Comparison of ENCODE assay signal across 8 mouse cellular contexts in genomic region chr4:32569995-32570938, GRCm38 (mm10). TPM values are rescaled to one million over a fixed set of nuclear protein-coding genes. Genes with fewer than 3 reads are reported as not detected.
DNase-seq lines count a peak whose midpoint lies in the region; ATAC-seq and TF ChIP-seq lines count a peak whose summit lies in the region.

No protein-coding gene starts in this region.

- H3K27me3 ChIP-seq in limb, embryonic 10.5 days (ENCODE audit: low read depth, poor library complexity, severe bottlenecking), result no peaks in the 10 kb centered on the region
- H3K27me3 ChIP-seq in midbrain, embryonic 16.5 days (ENCODE audit: control insufficient read depth, insufficient read depth, low read depth, low read length), result no peaks in the 10 kb centered on the region

- ATAC-seq in midbrain, embryonic 16.5 days, result peak; percentile 86
- ATAC-seq in CD4-positive, CD25-positive, alpha-beta regulatory T cell, adult 4 months, result no peak

- H3K4me3 ChIP-seq in layer of hippocampus, adult 2 months, result no peak overlapping the region
- H3K4me3 ChIP-seq in limb, embryonic 10.5 days, result no peak overlapping the region
- no peak overlapping the region for H3K4me3 ChIP-seq in midbrain, embryonic 16.5 days (ENCODE audit: low read depth, low read length)

- peak overlapping the region; percentile 71 for H3K27ac ChIP-seq in layer of hippocampus, adult 2 months
- peak overlapping the region; percentile 1; the same call in 1 of the 2 replicates for H3K27ac ChIP-seq in limb, embryonic 10.5 days
- peak overlapping the region; percentile 75 for H3K27ac ChIP-seq in midbrain, embryonic 16.5 days (ENCODE audit: low read length)

- peaks cover 20% of the 10 kb centered on the region for H3K36me3 ChIP-seq in limb, embryonic 10.5 days
- H3K36me3 ChIP-seq in midbrain, embryonic 16.5 days (ENCODE audit: control insufficient read depth, insufficient read depth, low read length), result peaks cover 2% of the 10 kb centered on the region; the same call in 1 of the 2 replicates

- peaks cover 27% of the 10 kb centered on the region for H3K4me1 ChIP-seq in limb, embryonic 10.5 days
- H3K4me1 ChIP-seq in midbrain, embryonic 16.5 days (ENCODE audit: control insufficient read depth, insufficient read depth, low read length), result peaks cover 29% of the 10 kb centered on the region

- peak overlapping the region; percentile 50 for H3K9ac ChIP-seq in midbrain, embryonic 16.5 days (ENCODE audit: low read depth, low read length)

- TF ChIP-seq CTCF in layer of hippocampus, adult 2 months (conservative IDR thresholded peaks at IDR 0.05), result peak; percentile 34

- WGBS in limb, embryonic 10.5 days, result 73% methylated on average over 17 of the region's 17 CpGs
- 28% methylated on average over 17 of the region's 17 CpGs for WGBS in midbrain, embryonic 16.5 days

- H3K4me2 ChIP-seq in midbrain, embryonic 16.5 days (ENCODE audit: low read length), result peak overlapping the region; percentile 17; the same call in 1 of the 2 replicates

- peak; percentile 16 to 27 for DNase-seq in layer of hippocampus, adult 2 months (ENCODE audit: low spot score in 2 of 2)
- no peak for DNase-seq in layer of hippocampus, postnatal 25 days (ENCODE audit: extremely low spot score in 1 of 2, low spot score in 1 of 2)
- DNase-seq in cerebellum, adult 9-11 months, result peak; percentile 35
- peak; percentile 46 for DNase-seq in gonadal fat pad, adult 2 months (ENCODE audit: low read depth)
- DNase-seq in limb, embryonic 10.5 days (ENCODE audit: low spot score), result no peak
- no peak for DNase-seq in thymus, postnatal 25 days

- H3K9me3 ChIP-seq in limb, embryonic 10.5 days (replicated peaks), result no peaks in the 10 kb centered on the region
- no peaks in the 10 kb centered on the region for H3K9me3 ChIP-seq in midbrain, embryonic 16.5 days (replicated peaks; ENCODE audit: control insufficient read depth, low read length, poor library complexity, severe bottlenecking)

RNA-seq across cellular contexts. Expression of gene Gja10, which starts 32.3 kb away (rescaled TPM):
- not detected for total RNA-seq in layer of hippocampus, adult 2 months (2021)
- total RNA-seq in layer of hippocampus, postnatal 25 days (2021), result not detected
- polyA plus RNA-seq in gonadal fat pad, adult 2 months (2012; rRNA removed), result 0.06 TPM in 1 of 2 replicates, not detected in the other
- not detected in 2 replicates for polyA plus RNA-seq in limb, embryonic 10.5 days (2016; fragmentation: Nextera tagmentation; extraction: Ambion mirVana)
- 0.10 TPM in 1 of 2 replicates, not detected in the other for polyA plus RNA-seq in midbrain, embryonic 16.5 days (2015; fragmentation: Nextera tagmentation; extraction: Ambion mirVana)
- polyA plus RNA-seq in CD4-positive, CD25-positive, alpha-beta regulatory T cell, adult 4 months (2017; shearing (Covaris generic)), result under 1 TPM in 1 of 2 experiments, not detected in 1; 0.33 TPM

RNA-seq across cellular contexts. Expression of gene Casp8ap2, which starts 45.0 kb away (rescaled TPM):
- total RNA-seq in layer of hippocampus, adult 2 months (2021), result 10 to 100 TPM in 1 of 2 experiments, 1 to 10 TPM in 1; 9.5 to 12.4 TPM
- total RNA-seq in layer of hippocampus, postnatal 25 days (2021), result 10 to 100 TPM; 10.4 to 10.5 TPM
- polyA plus RNA-seq in gonadal fat pad, adult 2 months (2012; rRNA removed), result 1.2 and 2.3 TPM in 2 replicates
- polyA plus RNA-seq in limb, embryonic 10.5 days (2016; fragmentation: Nextera tagmentation; extraction: Ambion mirVana), result 61.5 and 84.6 TPM in 2 replicates
- polyA plus RNA-seq in midbrain, embryonic 16.5 days (2015; fragmentation: Nextera tagmentation; extraction: Ambion mirVana), result 33.2 and 43.4 TPM in 2 replicates
- polyA plus RNA-seq in CD4-positive, CD25-positive, alpha-beta regulatory T cell, adult 4 months (2017; shearing (Covaris generic)), result 10 to 100 TPM; 38.5 to 46.1 TPM

Comparison
In these comparisons a context has a peak if more than half of its experiments do, and no peak if none do; other contexts are left out.
1. DNase-seq: peak in layer of hippocampus, adult 2 months (2 of 2), cerebellum, adult 9-11 months (single experiment) and gonadal fat pad, adult 2 months (single experiment); none in layer of hippocampus, postnatal 25 days (0 of 2), limb, embryonic 10.5 days (single experiment) and thymus, postnatal 25 days (single experiment).
2. H3K27ac ChIP-seq: peak in every context shown above with its lines; median percentile 75 in midbrain, embryonic 16.5 days; 71 in layer of hippocampus, adult 2 months; 1 in limb, embryonic 10.5 days.
3. RNA of gene Casp8ap2, which starts 45.0 kb away (polyA plus RNA-seq): 61.5 to 84.6 TPM in limb, embryonic 10.5 days, 38.5 to 46.1 TPM in CD4-positive, CD25-positive, alpha-beta regulatory T cell, adult 4 months and 33.2 to 43.4 TPM in midbrain, embryonic 16.5 days; 1.2 to 2.3 TPM in gonadal fat pad, adult 2 months; every median in the first group is over 10 times any median in the second.